Mouse (Mus musculus) CH12.LX (cell line): ENCODE results near the gene Lin7c.

Experiments
- CTCF ChIP-seq, 2 experiments: IDR thresholded peaks in 1 of 2; conservative IDR thresholded peaks in 1 of 2; 2 replicates each; pipeline ENCODE4 v1.5.1; 2011 to 2012; ENCODE audit warnings: low read depth in 2 of 2, low read length in 2 of 2, improper control_type of control experiment in 1 of 2, inconsistent platforms in 1 of 2, mild to moderate bottlenecking in 1 of 2, moderate library complexity in 1 of 2
- EP300 ChIP-seq: IDR thresholded peaks from 2 replicates; pipeline ENCODE4 v1.6.1; 2011; ENCODE audit warnings: low read length, improper control_type of control experiment
- ETS1 ChIP-seq: conservative IDR thresholded peaks from 2 replicates; pipeline ENCODE4 v1.6.1; 2012; ENCODE audit warnings: low read depth, mild to moderate bottlenecking, inconsistent platforms, low read length, improper control_type of control experiment, moderate library complexity
- KAT2A ChIP-seq: IDR thresholded peaks from 2 replicates; pipeline ENCODE4 v1.6.1; 2012; ENCODE audit warnings: low read length, improper control_type of control experiment, inconsistent platforms; ENCODE audit not compliant: insufficient replicate concordance
- MAX ChIP-seq: IDR thresholded peaks from 2 replicates; pipeline ENCODE4 v1.6.1; 2011; ENCODE audit warnings: low read length, improper control_type of control experiment
- MYC ChIP-seq: IDR thresholded peaks from 2 replicates; pipeline ENCODE4 v1.6.1; 2011; ENCODE audit warnings: low read depth, mild to moderate bottlenecking, improper control_type of control experiment, low read length
- PAX5 ChIP-seq: IDR thresholded peaks from 2 replicates; pipeline ENCODE4 v1.6.1; 2012; ENCODE audit warnings: low read length, inconsistent platforms, mixed read lengths
- POLR2A ChIP-seq: IDR thresholded peaks from 2 replicates; pipeline ENCODE4 v1.6.1; 2011; ENCODE audit warnings: low read depth, mild to moderate bottlenecking, improper control_type of control experiment, low read length
- RAD21 ChIP-seq: IDR thresholded peaks from 2 replicates; pipeline ENCODE4 v1.6.1; 2011; ENCODE audit warnings: low read depth, mild to moderate bottlenecking, low read length, improper control_type of control experiment, moderate library complexity
- RCOR1 ChIP-seq: conservative IDR thresholded peaks from 2 replicates; pipeline ENCODE4 v1.6.1; 2012; ENCODE audit warnings: low read depth, mild to moderate bottlenecking, inconsistent platforms, low read length, improper control_type of control experiment
- UBTF ChIP-seq: IDR thresholded peaks from 2 replicates; pipeline ENCODE4 v1.6.1; 2012; ENCODE audit warnings: low read depth, mild to moderate bottlenecking, inconsistent platforms, low read length, improper control_type of control experiment, moderate library complexity
- USF1 ChIP-seq: IDR thresholded peaks from 2 replicates; pipeline ENCODE4 v1.6.1; 2014; ENCODE audit warnings: low read depth, mild to moderate bottlenecking, inconsistent platforms, low read length, improper control_type of control experiment
- ZMIZ1 ChIP-seq: IDR thresholded peaks from 2 replicates; pipeline ENCODE4 v1.6.1; 2012; ENCODE audit warnings: low read depth, mild to moderate bottlenecking, inconsistent platforms, low read length, improper control_type of control experiment

- no peak for TF ChIP-seq MYC
- no peak for TF ChIP-seq UBTF
- no peak for TF ChIP-seq CTCF (conservative IDR thresholded peaks at IDR 0.05 in 1 of 2, IDR thresholded peaks at IDR 0.05 in 1 of 2; ENCODE audit: low read depth in 2 of 2, low read length in 2 of 2)
- no peak for TF ChIP-seq RCOR1
- TF ChIP-seq KAT2A, result no peak
- no peak for TF ChIP-seq POLR2A
- TF ChIP-seq PAX5, result no peak
- TF ChIP-seq EP300, result no peak
- TF ChIP-seq ZMIZ1, result no peak
- no peak for TF ChIP-seq USF1
- no peak for TF ChIP-seq ETS1
- TF ChIP-seq MAX, result no peak
- TF ChIP-seq RAD21, result no peak
These were observed 45.2 kb downstream of the Lin7c start for GRCm38 (mm10) chr2:109935754-109936409.
